Mouse (Mus musculus) embryonic fibroblast, embryonic 13.5 days (primary cell): ENCODE data around the gene Slf2.

Experiments
- CTCF ChIP-seq: IDR thresholded peaks from 2 replicates; pipeline ENCODE4 v1.5.1; 2011; ENCODE audit warnings: mild to moderate bottlenecking, control low read depth, low read length, moderate library complexity, borderline replicate concordance; ENCODE audit not compliant: insufficient read depth
- POLR2A ChIP-seq: IDR thresholded peaks from 2 replicates; pipeline ENCODE4 v1.6.1; 2011; ENCODE audit warnings: low read depth, mild to moderate bottlenecking, control low read depth, low read length, moderate library complexity

DNA sequence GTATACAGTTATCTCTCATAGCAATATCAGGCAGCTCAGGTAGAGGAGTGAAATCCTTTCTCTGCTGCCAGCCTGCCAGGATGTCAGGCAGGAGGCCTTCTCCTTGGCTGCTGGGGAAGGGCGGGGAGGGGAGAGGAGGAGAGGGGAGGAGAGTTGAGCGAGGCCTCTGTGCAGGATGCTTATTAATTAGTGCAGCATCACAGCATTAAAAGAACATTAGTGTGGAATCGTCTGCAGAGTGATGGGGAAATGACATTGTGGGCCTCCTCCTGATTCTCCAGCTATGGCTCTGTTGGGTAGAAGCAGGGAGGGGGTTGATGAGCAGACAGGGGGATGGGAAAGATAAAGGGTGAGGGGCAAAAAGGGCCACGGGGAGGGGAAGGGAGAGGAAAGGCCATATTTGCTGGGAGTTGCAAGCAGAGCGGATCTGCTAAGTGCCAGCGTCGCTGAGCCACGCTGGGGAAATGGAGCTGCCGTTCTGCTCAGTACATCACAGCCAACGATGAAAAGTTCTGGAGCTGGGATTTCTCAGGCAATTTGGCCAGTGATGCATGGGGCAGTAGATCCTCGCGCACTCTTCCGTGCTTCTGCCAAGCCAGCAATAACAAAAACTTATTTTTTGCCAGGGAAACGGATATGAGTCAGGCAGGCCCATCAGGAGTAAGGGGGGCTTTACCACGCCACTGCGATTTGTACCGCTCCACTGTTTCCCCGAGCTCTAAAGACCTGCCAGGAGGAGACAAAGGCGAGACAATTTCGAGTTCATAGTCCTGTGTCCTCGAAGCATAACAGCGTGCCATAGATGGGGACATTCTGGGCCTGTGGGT is 30.8 kb upstream of the Slf2 start:
- no peak for TF ChIP-seq POLR2A
- TF ChIP-seq CTCF = no peak
